Mouse (Mus musculus): Measurements from ENCODE around the gene Lbp. TPM values are rescaled to one million over a fixed set of nuclear protein-coding genes. Genes with fewer than 3 reads are reported as not detected.

The Lbp gene
- total RNA-seq, 2 experiments from 2014 or later: 19.2 to 30.4 TPM

DNA sequence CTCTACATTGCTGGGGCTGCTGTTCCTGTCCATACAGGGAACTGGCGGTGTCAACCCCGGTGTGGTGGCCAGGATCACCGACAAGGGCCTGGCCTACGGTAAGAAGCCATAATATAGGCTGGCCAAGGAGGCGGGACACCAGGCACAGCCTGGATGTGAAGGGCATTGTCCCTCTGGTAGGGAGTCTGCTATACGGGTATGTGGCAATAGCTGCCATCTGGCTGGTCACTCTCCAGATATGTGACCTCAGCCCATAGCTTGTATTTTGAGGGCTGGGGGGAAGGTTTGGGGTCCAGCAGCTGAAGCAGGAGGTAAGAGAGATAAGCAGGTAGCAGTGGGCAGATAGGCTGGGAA, 380 bp downstream of the Lbp start:
- no peak for DNase-seq (ENCODE audit: low spot score in 2 of 2)

DNA sequence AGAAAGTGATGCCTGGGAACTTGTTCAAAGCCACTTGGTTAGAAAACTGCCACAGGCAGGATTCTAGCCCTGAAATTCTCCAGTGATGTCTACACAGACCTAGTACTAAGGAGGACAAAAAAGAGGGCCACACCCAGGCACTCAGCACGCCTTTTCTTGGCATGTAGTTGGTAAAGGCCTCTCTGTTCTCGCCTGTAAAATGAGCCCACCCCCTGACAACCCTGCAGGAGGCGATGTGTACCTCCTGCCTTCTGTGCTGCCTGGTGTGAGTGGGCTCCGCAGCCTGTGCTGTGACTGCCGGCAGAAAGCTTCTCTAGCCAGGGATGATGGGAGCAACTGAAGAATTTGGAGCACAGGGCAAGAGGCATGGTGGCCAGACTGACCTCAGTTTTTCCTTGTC, 2.0 kb downstream of the Lbp start:
- no peak for DNase-seq (ENCODE audit: low spot score in 2 of 2)

DNA sequence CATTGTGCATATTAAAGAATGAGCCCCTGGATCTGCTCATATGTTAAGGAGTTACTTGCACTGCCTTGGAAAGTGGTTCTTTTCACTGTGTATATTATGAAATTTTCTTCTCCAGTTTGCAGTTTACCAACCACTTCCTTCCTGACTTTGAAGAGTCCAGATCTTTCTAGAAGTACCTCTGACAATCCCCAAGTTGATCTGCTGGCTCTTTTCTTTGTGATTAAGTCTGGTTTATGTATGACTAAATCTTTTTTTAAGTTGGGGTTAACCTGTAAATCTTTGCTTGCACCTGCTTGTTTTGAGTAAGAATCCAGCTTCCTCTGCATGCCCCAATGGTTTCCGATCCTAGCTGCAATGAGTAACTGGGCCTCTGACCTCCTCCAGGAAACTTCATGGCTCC, 6.8 kb downstream of the Lbp start:
- no peak for DNase-seq (ENCODE audit: low spot score in 2 of 2)

DNA sequence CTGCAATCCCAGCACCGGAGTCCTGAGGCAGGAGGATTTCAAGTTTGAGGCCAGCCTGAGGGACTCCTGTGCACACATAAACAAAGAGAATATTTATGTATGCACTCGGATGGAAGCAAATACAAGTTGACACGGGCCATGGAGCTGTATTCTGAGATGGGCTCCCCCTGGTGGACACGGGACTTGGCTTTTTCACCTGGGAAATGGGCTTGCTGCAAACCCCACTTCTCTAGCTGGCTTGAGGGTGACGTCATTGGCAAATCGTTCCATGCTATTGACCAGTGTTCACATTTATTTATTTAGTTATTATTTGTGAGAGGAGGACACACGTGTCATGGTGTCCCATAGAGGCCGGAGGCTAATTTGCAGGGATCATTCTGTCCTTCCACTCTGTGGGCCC, 10.1 kb downstream of the Lbp start:
- DNase-seq (ENCODE audit: low spot score in 2 of 2): peak in 1 of 2 experiments; percentile 35

DNA sequence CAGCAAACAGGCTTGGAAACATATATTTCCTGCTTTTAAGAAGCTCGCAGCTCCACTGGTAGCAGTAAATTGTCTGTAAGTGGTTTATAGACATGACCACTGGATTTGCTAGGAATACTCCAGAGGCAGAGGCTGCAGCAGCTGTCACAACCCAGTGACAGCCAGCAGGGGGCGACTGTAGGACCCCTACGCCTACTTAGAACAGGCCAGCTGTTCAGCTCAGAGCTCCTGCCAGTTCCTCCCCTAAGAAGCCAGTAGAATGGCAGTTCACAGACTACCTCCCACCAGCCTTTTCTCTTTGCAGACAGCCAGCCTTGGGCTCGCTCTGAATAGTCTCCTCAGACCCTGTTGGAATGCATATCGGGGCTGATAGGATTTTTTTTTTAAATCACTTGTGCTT, 10.7 kb downstream of the Lbp start:
- peak; percentile 49 to 53 for DNase-seq (ENCODE audit: low spot score in 2 of 2)

DNA sequence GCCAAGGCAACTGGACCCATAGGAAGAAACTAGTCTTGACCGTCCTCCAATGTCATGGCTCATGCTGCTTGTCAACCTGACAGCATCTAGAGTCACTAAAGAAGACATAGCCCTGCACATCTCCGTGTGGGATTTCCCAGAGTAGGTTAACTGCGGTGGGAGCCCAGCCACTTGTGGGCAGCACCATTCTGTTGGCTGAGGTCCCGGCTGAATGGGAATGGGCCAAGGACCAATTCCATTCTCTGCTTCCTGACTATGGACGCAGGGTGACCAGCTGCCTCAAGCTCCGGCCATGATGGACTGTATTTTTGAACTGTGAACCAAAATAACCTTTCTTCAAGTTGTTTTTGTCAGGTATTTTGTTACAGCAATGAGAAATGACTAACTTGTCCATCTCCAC, 15.3 kb downstream of the Lbp start:
- DNase-seq (ENCODE audit: low spot score in 2 of 2): no peak

DNA sequence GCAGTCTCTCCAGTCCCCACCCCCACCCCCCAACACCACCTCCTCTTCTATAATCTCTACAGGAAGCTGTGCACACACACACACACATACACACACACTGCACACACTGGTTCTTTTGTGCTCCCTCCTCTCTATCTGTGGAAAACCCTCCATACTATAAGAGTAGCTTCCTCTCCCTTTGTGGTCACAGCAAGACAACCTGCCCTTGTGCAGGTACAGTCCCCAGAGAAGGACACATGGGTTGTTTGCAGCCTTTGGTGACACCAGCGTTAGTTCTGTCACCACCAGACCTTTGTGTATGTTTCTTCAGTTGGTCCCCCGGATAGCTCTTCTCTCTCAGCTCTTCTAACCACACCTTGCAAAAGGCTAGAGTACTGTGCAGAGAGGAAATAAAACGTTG, 16.6 kb downstream of the Lbp start:
- no peak for DNase-seq (ENCODE audit: low spot score in 2 of 2)

DNA sequence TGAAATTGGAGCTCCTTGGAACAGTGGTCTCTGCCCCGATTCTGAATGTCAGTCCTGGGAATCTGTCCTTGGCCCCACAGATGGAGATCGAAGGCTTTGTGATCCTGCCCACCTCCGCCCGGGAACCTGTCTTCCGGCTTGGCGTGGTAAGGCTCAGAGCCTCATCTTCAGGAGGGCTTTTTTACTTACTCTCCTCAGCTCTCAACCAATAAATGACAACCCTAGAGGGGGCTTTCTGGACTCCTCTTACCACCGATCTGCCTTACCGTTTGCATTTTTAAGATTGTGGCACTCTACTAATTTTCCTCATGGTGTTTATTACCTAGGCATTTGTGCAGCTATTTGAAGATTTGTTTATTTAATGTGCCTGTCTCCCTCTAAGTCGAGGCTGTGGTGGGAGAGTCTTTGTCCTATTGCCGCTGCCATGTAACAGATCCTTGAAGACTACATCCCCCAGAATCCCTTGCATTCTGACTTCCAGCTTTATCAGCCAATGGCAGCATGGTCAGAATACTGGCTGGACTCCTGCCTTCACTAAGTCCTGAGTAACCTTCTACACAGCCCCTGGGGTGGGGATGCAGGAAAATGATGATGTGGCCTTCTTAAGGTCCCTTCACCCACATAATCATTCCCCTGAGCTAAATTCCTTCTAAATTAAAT, 18.4 kb downstream of the Lbp start:
- DNase-seq (ENCODE audit: low spot score in 2 of 2): no peak

DNA sequence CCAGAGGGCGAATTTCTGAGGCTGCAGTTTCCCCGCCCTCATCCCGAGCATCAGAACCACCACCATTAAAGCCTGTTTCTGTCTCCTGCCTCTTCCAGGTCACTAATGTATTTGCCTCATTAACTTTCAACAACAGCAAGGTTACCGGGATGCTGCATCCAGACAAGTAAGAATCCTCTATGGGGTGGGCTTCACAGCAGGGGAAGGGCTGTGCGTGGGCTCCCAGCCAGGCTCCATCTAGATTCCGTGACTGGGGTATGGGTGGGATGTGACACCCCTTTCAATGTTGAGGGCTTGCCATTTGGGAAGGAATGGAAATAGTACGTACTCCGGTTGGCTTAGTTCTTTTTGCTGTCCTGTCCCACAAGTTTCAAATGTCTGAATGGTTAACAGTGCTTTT, 19.3 kb downstream of the Lbp start:
- no peak for DNase-seq (ENCODE audit: low spot score in 2 of 2)

DNA sequence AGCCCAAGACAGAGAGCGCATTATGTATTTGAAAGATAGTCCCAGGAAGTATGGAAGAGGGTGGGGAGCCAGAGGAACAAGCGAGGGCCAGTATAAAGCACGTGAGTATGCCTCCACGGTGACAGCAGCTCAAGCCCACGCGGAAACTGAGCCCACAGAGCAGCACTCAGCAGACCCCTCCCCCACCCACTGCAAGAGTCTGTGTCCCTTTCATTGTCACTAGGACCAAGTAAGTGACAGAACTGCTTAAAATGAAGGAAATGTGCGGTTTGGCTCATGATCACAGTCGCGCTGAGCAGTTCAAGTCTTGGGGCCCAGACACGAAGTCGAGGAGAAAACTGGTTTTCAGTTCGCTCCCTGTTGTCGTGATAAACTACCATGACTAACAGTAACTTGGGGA, 28.1 kb downstream of the Lbp start:
- no peak for DNase-seq (ENCODE audit: low spot score in 2 of 2)

DNA sequence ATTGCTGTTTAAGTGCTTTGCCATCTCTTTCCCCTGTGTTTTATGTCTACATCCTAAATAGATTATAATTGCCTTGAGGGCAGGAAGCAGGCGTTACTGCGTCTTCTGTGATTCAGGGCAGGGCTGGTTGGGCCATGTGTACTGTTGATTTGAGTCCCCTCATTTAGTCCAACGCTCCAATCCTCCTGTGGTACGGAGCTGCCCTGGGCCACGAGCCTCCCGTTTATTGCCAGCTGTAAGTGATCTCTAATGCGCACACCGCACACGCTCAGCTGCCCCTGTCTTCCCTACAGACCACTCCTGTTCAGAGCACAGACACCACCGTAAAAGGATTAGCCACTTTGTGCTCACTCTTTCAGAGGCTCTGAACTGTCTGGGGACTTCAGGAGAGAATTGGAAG, 31.4 kb downstream of the Lbp start:
- DNase-seq (ENCODE audit: low spot score in 2 of 2): no peak

DNA sequence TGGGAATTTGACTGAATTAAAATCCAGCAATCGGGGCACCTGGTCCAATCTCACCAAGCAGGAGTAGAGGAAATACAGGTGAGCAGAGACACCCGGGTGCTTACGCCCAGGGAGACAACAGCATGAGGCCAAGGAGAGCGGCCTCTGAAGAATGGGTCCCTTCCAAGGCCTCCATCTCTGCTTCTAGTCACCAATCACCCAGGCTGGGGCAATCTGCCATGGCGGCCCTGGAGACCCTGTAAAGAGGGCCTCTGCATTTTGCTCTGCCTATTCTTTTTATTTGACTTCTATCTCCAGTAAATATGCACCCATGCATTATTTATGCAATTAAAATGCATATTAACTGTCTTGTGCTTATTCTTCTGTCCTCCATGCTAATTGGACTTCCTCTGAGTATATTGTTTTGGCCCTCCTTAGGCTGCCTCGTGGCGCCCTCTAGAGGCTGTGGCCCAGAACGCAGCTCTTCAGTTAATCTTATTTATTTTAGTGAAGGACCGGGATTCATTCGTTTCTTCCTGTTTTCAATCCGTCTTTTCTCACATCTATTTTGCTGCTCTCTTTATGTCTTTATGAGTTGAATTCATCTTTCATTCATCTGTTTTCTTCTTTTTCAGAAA, 33.8 kb downstream of the Lbp start:
- peak; percentile 52 to 66 for DNase-seq (ENCODE audit: low spot score in 2 of 2)

DNA sequence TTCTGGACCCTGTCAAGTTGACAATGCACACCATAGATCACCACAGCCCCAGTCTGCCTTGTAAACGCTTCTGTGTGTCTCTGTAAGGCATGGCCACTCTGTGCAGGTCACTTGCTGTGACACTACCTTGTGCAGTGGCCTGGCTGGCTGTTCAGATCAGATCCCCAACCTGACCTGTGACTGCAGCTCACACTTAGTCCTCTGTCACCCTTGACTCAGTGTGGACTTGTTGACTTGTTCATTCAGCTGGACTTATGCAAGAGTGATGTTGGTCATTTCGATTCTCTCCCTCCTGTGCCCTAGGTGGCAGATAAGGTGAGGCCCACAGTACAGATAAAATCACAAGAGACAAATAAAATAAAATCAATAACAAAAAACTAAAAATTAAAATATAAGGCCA, 35.0 kb downstream of the Lbp start:
- DNase-seq (ENCODE audit: low spot score in 2 of 2): no peak

DNA sequence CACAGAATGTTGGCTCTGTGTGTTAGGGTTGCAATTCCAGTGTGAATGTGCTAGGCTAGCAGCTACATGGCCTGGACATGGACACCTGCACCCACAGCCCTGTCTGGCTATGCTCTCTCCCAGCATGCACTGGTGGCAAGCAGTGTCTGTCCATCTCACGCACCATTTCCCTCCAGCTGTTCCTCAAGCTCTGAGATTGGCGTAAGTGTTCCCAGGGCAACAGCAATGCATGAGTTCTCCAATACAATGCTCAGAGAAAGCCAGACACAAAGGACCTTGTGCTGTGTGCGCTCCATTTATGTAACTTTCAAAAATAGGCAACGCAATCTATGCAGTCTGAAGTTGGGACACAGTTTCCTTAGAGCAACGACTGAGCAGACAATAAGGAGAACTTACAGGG, 37.2 kb downstream of the Lbp start:
- DNase-seq (ENCODE audit: low spot score in 2 of 2): no peak

DNA sequence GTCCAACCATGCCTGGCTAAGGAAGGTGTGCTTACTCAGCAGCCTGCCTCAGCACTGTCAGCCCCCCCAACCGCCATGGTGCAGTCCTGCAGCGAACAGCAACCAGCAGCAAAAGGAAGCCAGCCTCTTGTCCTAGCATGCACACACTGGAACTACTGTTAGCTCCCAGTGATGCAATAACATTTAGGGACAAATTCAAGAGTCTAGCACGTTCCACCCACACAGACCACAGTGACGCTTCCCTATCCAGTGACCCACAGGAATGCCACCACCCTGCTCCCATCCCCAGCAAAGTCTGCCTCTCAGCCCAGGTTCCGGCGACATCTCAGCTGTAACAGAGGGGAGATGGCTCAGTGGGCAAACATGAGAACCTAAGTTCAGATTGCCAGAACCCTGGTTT, 40.2 kb downstream of the Lbp start:
- no peak for DNase-seq (ENCODE audit: low spot score in 2 of 2)

DNA sequence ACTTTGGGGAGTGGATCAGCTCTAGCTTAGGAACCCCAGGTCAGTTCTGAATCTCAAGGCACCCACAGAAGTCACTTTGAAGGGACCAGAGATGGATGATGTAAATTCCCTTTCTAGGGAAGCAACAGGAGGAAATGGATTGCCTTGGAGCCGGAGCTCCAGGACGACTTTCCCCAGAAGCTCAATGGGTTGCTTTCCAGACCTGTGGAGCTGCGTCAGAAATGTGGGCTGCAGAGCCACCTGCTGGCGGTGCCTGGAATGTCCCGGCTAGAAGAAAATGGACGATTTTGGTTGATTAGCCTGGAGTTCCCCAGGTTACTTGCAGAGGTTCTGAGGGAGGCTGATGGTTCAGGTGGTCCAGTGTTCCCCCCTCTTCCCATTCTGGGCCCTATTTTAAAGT, 41.6 kb downstream of the Lbp start:
- DNase-seq (ENCODE audit: low spot score in 2 of 2): peak; percentile 65 to 70

DNA sequence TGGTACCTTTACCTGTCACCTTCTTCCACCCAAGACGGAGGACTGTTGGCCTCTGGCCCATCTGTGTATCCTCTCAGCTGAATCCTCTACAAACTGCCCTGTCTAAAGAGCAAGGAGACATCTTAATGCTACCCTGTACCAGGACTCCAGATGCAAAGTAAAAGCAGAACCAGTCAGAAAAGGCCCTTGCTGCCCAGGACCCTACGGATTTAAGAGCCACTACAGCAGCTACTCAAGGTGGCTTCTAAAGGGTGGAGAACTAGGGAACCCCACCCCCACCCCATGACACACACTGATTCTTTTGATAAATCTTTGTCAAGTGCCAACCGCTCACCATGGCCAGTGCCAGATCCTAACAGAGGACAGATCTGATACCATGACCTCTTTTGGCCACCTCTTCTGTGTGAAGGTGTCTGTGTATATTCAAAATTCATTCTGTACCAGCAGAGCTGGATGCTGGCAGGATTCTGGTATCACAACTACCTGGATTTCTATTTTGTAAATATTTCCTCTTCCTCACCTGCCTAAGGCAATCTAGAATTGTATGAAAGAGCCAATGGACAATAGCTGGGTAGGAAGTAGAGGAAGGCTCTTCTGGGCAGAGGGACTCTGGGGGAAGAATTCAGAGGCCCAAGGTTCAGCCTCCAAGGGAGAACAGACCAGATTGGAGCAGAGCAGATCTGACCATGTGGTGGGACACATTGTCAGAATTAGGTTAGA, 46.7 kb downstream of the Lbp start:
- no peak for DNase-seq (ENCODE audit: low spot score in 2 of 2)

DNA sequence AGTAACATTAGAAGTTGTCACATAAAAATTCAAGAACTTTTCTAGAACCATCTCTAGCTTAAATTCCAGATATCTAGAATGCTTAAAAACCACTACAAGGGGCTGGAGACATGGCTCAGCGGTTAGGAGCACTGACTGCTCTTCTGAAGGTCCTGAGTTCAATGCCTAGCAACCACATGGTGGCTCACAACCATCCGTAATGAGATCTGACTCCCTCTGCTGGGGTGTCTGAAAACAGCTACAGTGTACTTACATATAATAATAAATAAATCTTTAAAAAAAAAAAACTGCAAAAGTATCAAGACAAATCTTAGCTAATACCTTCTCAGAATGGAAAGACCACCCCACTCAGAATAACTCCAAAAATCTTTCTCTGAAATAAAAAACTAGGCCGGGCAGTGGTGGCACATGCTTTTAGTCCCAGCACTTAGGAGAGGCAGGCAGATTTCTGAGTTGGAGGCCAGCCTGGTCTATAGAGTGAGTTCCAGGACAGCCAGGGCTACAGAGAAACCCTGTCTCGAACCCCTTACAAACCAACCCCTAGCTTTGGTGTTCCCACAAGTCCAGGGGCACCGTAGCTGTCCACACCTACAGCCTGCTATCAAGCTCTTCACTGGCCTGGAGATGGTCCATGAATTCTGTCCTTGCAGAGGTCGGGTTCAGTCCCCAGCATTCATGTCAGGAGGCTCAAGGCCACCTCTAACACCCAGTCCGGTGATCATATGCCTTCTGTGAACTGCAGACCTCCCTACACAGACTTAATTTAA, 48.2 kb downstream of the Lbp start:
- DNase-seq (ENCODE audit: low spot score in 2 of 2): no peak

DNA sequence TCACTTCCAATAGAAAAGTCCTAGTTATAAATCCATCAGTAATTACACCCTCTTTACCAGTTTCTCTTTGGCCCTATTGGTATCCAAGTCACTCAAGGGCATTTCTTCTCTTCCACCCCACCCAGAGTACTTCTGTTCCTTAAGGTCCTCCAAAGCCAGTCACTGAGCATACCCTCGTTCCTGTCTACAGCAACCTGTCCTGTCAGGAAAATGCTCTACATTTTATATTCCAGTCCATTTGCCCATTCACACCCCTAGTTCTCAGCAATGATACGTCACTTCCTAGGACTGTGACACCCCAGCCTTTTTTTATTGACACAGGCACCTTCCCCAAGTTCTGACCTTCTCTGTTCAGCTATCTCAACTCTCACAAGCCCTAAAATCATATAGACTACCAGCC, 48.9 kb downstream of the Lbp start:
- DNase-seq (ENCODE audit: low spot score in 2 of 2): no peak

DNA sequence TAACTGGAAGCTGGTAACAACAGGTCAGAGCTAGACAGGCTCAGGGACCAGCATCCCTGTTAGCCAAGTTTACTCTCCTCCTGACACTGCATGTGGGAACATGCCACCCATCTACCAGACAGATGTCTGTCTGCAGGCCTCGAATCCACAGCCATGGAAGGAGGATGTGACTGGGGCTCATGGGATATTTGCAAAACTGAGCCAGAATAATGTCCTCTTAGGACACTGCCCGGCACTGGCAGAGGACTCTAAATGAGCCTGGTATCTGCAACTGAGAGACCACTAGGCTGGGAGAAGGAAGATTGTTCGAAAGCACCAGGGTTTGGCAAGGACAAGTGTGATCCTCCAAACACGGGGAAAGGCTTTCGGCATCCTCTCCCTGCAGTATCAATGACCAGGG, 49.8 kb downstream of the Lbp start:
- no peak for DNase-seq (ENCODE audit: low spot score in 2 of 2)

DNA sequence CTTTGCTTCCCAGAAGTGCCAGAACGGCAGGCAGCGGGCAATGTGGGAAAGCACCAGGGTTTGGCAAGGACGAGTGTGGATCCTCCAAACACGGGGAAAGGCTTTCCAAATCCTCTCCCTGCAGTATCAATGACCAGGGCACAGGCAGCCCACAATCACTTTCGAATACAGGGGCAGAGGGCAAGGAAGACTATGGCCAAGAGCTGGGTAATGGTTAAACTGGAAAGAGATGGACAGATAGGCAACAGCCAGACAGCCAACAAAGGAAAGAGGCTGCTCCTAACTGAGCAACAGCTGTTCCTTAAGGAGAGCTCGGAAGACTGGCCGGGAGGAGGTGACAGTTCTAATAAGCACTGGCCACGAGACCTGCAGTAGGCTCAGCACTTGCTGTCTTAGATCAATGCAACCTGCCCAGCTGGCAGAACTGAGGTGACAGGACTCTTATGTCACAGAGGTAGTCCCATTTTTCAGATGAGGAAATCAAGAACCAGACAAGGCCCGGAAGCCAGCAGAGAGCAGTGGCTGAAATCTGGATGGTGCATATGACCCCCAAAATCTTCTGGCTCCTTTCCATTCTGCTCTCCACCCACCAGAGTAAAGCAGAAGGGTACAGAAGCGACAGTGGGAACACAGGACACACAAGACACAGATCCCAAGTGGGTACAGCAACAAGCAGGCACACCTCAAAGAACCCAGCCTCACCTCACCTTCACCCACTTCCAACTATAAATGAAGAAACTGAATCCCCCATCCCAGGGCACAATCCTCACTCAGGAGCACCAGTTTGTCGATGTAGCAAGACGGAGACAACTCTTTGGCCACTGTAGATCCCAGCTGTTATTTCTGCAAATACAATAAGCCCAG, 53.7 kb downstream of the Lbp start:
- no peak for DNase-seq (ENCODE audit: low spot score in 2 of 2)

Data from adrenal gland, adult 18-20 months (tissue).